Mouse (Mus musculus) kidney, adult 2 months (tissue): Measurements from ENCODE around the gene Hoxb8. TPM values are rescaled to one million over a fixed set of nuclear protein-coding genes. Genes with fewer than 3 reads are reported as not detected.

Source experiments
- DNase-seq: peaks from one replicate; pipeline ENCODE4 v3.0.0; 2021
- H3K27ac ChIP-seq: fragments of 200-500 bp; 2 replicates; pipeline ENCODE4 v1.5.1; 2012; ENCODE audit warnings: low read depth, low read length, control low read depth, inconsistent platforms; ENCODE audit not compliant: insufficient read depth
- H3K27me3 ChIP-seq: fragments of 200-500 bp; replicated peaks from 2 replicates; pipeline ENCODE4 v1.6.1; 2012; ENCODE audit warnings: mild to moderate bottlenecking, moderate library complexity, low read length, inconsistent platforms; ENCODE audit not compliant: control insufficient read depth, insufficient read depth
- H3K36me3 ChIP-seq: fragments of 200-500 bp; 2 replicates; pipeline ENCODE4 v1.6.1; 2012; ENCODE audit warnings: mild to moderate bottlenecking, moderate library complexity, low read length, inconsistent platforms; ENCODE audit not compliant: control insufficient read depth, insufficient read depth
- H3K4me1 ChIP-seq: fragments of 200-500 bp; 2 replicates; pipeline ENCODE4 v1.6.1; 2011; ENCODE audit warnings: low read length; ENCODE audit not compliant: control insufficient read depth, insufficient read depth
- H3K4me3 ChIP-seq: fragments of 200-500 bp; 2 replicates; pipeline ENCODE4 v1.5.1; 2011; ENCODE audit warnings: mild to moderate bottlenecking, low read depth, low read length, control low read depth; ENCODE audit not compliant: insufficient read depth
- CTCF ChIP-seq: fragments of 200-500 bp; conservative IDR thresholded peaks from 2 replicates; pipeline ENCODE4 v1.5.1; 2011; ENCODE audit warnings: low read depth, mild to moderate bottlenecking, control low read depth, low read length, moderate library complexity, mixed read lengths; ENCODE audit not compliant: insufficient read depth, insufficient read length
- POLR2A ChIP-seq: fragments of 200-500 bp; IDR thresholded peaks from one replicate; pipeline ENCODE4 v1.6.1; 2011; ENCODE audit warnings: low read depth, low read length, control low read depth
- WGBS: fragments of 180-500 bp; shearing (Covaris S2); methylation state at CpG from one replicate; pipeline ENCODE4 v1.1.7; 2018; 5-methylcytosine and 5-hydroxymethylcytosine counted together
- polyA plus RNA-seq: library from polyadenylated mRNA; depleted of rRNA; stranded (reverse); fragments of >200 nt; gene quantifications from 2 replicates; pipeline ENCODE4 v1.2.3, GENCODE M21; 2012

Gene Hoxb8
- polyA plus RNA-seq, 1 experiment: 51.7 TPM

DNA sequence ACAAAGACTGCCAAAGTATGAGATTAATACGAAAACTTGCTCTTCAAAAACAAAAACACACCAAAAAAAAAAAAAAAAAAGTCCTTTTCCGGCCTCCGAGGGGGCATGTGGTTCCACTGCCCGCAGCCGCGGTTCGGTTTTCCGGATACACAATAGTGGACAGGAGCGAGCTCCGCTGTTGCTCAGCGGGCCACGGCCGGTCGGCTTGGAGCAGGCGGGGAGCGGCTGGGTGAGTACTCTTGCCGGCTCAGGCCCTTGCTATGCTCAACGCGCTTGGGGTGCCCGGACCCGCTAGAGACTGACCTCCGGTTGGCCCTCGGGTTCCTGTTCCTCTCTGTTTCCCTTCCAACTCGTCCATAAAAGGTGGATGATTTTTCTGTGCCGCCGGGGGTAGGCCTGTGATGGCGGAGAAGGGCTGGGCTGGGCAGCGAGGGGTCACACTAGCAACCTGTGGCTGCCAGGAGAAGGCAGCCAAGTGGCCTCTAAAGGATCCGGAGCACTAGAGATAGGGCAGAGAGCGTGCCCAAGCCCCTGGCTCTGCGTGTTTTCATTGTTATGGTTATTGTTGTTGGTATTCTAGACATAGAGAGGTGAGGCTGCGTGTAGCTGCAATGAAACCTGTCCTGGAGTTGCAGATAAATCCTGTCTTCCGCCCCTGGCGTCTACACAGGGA, 33.1 kb downstream of the Hoxb8 start:
- WGBS: 3% methylated on average over 34 of the region's 34 CpGs
- peaks cover 13% of the 10 kb centered on the region; the same call in 1 of the 2 replicates for H3K4me1 ChIP-seq
- DNase-seq: peak; percentile 85
- peak overlapping the region; percentile 95 for H3K27ac ChIP-seq
- H3K27me3 ChIP-seq: no peaks in the 10 kb centered on the region
- H3K36me3 ChIP-seq: no peaks in the 10 kb centered on the region
- H3K4me3 ChIP-seq: peak overlapping the region; percentile 60
- no peak for TF ChIP-seq POLR2A
- no peak for TF ChIP-seq CTCF

DNA sequence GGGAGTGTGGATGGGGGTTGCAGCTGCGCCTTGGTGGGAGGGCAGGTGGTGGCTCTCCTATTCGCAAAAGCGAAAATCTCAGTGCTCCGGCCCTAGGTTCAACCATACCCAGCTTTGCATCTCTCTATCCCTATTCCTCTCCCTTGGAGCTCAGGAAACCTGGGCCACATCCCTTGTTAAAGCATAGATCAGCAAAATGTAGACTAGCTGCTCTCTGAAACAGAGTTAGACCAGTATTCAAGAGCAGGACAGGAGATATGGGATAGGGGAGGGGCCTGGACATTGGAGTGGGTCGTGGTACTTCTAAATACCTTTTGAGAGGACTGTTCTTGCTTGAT, 33.6 kb downstream of the Hoxb8 start:
- H3K4me3 ChIP-seq: peak overlapping the region; percentile 60
- no peak for DNase-seq
- no peak for TF ChIP-seq CTCF
- TF ChIP-seq POLR2A: no peak
- no peaks in the 10 kb centered on the region for H3K36me3 ChIP-seq
- H3K27ac ChIP-seq: peak overlapping the region; percentile 95
- no peaks in the 10 kb centered on the region for H3K27me3 ChIP-seq
- 18% methylated on average over 5 of the region's 5 CpGs for WGBS
- H3K4me1 ChIP-seq: peaks cover 9% of the 10 kb centered on the region; the same call in 1 of the 2 replicates

DNA sequence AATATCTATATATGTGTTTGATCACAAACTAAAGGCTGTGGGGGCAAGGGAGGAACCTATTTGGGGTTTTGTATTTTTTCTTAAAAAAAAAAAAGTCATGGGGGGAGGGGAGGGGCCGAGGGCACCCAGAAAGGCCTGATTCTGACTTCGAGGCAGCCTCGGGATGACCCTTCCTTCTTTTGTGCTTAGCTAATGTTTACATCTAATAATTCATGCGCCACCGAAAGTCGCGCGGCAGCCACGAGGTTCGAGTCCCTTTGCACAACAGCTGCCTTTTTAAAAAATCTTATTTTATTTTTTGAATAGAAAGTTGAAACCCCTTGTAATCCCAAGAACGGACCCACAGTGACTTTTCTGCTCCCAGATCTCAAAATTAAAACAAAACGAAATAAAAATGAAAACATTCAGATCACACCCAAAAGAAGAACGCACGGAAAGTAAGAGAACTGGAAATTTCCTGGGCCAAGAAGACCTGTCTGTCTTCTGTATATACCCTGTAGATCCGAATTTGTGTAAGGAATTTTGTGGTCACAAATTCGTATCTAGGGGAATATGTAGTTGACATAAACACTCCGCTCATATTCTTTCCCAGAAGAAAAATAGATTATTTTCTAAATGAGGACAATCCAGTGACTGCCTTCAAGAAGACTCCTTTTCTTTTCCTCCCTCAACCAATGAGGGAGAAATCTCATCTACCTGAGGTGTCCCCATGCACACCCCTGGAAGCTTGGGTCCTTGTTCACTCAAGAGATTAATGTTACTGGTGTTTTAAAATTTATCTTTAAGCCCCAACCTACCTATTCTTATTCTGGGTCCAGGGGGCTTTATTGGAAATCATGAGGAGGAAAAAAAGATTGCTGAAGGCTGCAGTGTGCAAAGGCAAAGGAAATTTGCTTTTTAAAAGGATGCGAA, 35.2 kb downstream of the Hoxb8 start:
- no peak for TF ChIP-seq POLR2A
- H3K4me3 ChIP-seq: no peak overlapping the region
- no peaks in the 10 kb centered on the region for H3K27me3 ChIP-seq
- peaks cover 1% of the 10 kb centered on the region; the same call in 1 of the 2 replicates for H3K36me3 ChIP-seq
- peaks cover 9% of the 10 kb centered on the region; the same call in 1 of the 2 replicates for H3K4me1 ChIP-seq
- WGBS: 24% methylated on average over 18 of the region's 18 CpGs
- H3K27ac ChIP-seq: peak overlapping the region; percentile 86
- no peak for DNase-seq

DNA sequence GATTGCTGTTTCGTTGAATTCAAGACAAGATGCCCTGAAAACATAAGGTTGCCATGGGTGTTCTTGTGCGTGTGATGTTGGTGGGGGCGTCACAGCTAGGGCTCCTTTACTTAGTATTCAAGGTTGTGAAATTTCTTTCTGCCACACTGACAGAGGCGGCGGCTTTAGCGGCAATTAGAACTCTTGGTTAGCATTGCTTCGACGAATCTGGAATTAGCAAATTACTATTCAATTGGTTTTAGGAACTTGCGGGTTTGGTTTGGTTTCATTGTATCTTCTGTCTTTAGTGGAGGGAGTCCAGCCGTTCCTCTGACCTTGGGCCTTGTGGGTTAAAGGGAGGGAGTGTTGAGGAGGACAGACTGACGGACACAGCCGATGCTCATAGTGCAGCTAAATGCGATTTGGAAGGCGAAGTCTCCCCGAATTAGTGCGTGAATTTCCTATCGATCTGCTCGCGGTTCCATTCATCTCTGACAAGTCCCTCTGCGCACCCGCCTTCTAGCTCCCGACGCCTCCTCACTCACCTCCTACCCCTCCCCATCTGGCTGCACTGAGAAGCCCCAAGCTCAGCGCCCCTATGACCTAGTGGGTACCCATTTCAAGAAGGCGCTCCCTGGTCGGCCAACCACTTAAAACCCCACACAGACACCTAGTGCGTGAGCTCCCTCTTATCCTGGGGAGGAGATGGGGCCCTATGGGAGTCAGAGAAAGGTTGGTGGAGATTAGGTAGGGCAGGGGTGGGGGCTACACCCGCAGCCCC, 36.1 kb downstream of the Hoxb8 start, which contains the start of gene Hoxb4:
Gene Hoxb4, plus strand, starts transcription at position 660 of the 760 bp plus-strand sequence.
- Histone ChIP-seq H3K27me3 (no peaks in the 10 kb centered on the region), H3K27ac (peak within 1 kb of the TSS; percentile 99), H3K4me3 (peak within 1 kb of the TSS; percentile 92), H3K36me3 (peaks cover 1% of the 10 kb centered on the region; the same call in 1 of the 2 replicates), H3K4me1 (peaks cover 9% of the 10 kb centered on the region; the same call in 1 of the 2 replicates)
- 12% methylated on average over 28 of the region's 28 CpGs for WGBS
- DNase-seq: no peak
- no peak for TF ChIP-seq POLR2A
- TF ChIP-seq CTCF: no peak

DNA sequence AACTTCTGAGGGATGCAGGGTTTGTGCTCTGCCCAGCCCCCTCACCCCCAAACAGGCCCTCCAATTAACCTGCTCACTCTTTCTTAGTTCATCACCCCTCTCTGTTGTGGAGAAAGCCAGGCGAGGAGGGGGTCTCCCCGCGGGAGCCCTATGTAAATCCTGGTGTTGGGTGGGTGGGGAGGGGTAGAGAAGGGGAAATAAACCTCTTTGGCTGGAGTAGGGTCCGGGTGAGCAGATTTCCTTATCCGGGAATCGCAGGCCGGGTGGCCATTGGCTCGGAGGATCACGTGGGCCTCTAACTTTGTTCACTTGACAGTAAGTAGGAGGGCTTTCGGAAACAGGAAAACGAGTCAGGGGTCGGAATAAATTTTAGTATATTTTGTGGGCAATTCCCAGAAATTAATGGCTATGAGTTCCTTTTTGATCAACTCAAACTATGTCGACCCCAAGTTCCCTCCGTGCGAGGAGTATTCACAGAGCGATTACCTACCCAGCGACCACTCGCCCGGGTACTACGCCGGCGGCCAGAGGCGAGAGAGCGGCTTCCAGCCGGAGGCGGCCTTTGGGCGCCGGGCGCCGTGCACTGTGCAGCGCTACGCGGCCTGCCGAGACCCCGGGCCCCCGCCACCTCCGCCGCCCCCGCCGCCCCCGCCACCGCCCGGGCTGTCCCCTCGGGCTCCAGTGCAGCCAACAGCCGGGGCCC, 36.8 kb downstream of the Hoxb8 start:
- Histone ChIP-seq H3K27me3 (no peaks in the 10 kb centered on the region), H3K36me3 (peaks cover 1% of the 10 kb centered on the region; the same call in 1 of the 2 replicates), H3K27ac (peak overlapping the region; percentile 99), H3K4me1 (peaks cover 6% of the 10 kb centered on the region; the same call in 1 of the 2 replicates), H3K4me3 (peak overlapping the region; percentile 92)
- WGBS: under 1% methylated on average over 45 of the region's 45 CpGs
- peak; percentile 95 for DNase-seq
- TF ChIP-seq CTCF (no peak), POLR2A (no peak)

DNA sequence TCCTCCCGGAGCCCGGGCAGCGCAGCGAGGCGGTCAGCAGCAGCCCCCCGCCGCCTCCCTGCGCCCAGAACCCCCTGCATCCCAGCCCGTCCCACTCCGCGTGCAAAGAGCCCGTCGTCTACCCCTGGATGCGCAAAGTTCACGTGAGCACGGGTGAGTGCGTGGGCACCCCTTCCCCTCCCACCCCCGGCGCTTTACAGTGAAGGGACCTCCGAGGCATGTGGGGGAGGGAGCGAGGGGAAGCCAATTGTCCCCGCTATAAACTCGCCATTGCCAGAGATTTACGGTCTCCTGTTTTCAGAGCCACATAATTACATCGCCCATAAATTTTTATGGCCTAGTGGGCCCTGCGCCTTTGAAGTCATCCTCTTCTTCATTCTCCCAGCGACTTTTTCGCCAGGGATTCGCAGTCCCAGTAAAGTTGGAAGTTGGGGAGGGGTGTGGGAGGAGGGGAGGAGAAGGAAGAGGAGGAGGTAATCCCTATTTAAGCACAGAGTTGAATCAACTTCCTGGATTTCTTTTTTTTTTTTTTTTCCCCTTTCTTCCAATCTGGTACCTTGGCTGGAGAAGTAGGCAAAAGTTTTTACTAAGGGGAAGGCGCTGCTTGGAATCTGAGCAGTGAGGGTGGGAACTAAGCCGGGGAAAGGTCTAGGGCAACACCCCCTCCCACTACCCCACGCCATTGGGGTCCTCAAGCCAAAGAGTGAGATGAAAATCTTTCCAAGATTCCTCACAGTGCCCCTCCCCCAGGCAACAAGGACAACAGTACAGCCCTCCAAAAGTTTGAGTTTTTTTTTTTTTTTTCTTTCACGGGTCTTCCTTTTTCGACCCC, 37.6 kb downstream of the Hoxb8 start:
- under 1% methylated on average over 34 of the region's 34 CpGs for WGBS
- Histone ChIP-seq H3K4me3 (peak overlapping the region; percentile 92), H3K4me1 (peaks cover 7% of the 10 kb centered on the region; the same call in 1 of the 2 replicates), H3K27ac (peak overlapping the region; percentile 94), H3K36me3 (peaks cover 1% of the 10 kb centered on the region; the same call in 1 of the 2 replicates), H3K27me3 (no peaks in the 10 kb centered on the region)
- TF ChIP-seq POLR2A (no peak), CTCF (no peak)
- DNase-seq: peak; percentile 77
